ENCODE assay signal across 9 mouse cellular contexts in the genomic region with DNA sequence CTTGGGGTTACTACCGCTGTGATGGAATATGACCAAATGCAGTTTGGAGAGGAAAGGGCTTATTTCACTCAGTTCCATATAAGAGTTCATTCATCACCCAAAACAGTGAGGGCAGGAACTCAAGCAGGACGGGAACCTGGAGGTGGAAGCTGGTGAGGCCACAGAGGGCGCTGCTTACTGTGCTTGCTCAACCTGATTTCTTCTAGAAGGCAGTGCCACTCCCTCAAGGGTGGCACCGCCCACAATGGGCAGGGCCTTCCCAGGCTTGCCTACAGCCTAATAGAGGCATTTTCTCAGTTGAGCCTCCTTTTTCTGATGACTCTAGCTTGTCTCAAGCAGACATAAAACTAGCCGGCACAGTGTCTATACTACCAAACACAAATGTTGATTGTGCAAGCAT. TPM values are rescaled to one million over a fixed set of nuclear protein-coding genes. Genes with fewer than 3 reads are reported as not detected.
DNase-seq lines count a peak whose midpoint lies in the region; ATAC-seq and TF ChIP-seq lines count a peak whose summit lies in the region.
"Had no signal": no experiment of that assay in that cellular context is flagged by ENCODE, and none has a peak within 500 bp of the region (broad histone marks: within the 10 kb centered on the region; RNA-seq: fewer than 3 reads in every experiment).

No protein-coding gene starts in this region.

- H3K4me1 ChIP-seq in liver, adult 2 months (ENCODE audit: control insufficient read depth, insufficient read depth, low read length) = no peaks in the 10 kb centered on the region
- H3K4me1 ChIP-seq in forebrain, embryonic 13.5 days = no peaks in the 10 kb centered on the region
- H3K4me1 ChIP-seq in forebrain, embryonic 10.5 days = no peaks in the 10 kb centered on the region; the same call in 1 of the 2 replicates
- H3K4me1 ChIP-seq: limb, embryonic 15.5 days had no signal

- H3K79me2 ChIP-seq in liver, adult 2 months (ENCODE audit: control insufficient read depth, insufficient read depth, low read length) = no peaks in the 10 kb centered on the region

- peaks cover 2% of the 10 kb centered on the region; the same call in 1 of the 2 replicates for H3K36me3 ChIP-seq in liver, adult 2 months (ENCODE audit: control insufficient read depth, insufficient read depth, low read length)
- 0 out of 2 replicates have a peak, but pooled peaks cover 6% of the 10 kb centered on the region for H3K36me3 ChIP-seq in forebrain, embryonic 13.5 days (ENCODE audit: poor library complexity, severe bottlenecking)
- peaks cover 9% of the 10 kb centered on the region for H3K36me3 ChIP-seq in forebrain, embryonic 10.5 days (replicated peaks)
- H3K36me3 ChIP-seq: limb, embryonic 15.5 days had no signal

- H3K9ac ChIP-seq in liver, adult 2 months (ENCODE audit: low read depth, low read length) = no peak overlapping the region
- no peak overlapping the region for H3K9ac ChIP-seq in forebrain, embryonic 13.5 days
- H3K9ac ChIP-seq: limb, embryonic 15.5 days had no signal

- no peak overlapping the region for H3K4me2 ChIP-seq in forebrain, embryonic 13.5 days
- H3K4me2 ChIP-seq: limb, embryonic 15.5 days had no signal

- no peak for ATAC-seq in forebrain, embryonic 13.5 days

- TF ChIP-seq CTCF in liver, adult 2 months (IDR thresholded peaks at IDR 0.05; ENCODE audit: low read depth, low read length) = peak; percentile 67

- H3K27ac ChIP-seq in liver, adult 2 months (replicated peaks; ENCODE audit: insufficient read depth, low read depth, low read length) = no peak overlapping the region
- H3K27ac ChIP-seq in forebrain, embryonic 13.5 days = no peak overlapping the region
- no peak overlapping the region for H3K27ac ChIP-seq in forebrain, embryonic 10.5 days
- H3K27ac ChIP-seq: limb, embryonic 15.5 days had no signal

- H3K9me3 ChIP-seq in forebrain, embryonic 13.5 days (replicated peaks) = no peaks in the 10 kb centered on the region
- H3K9me3 ChIP-seq in forebrain, embryonic 10.5 days = no peaks in the 10 kb centered on the region
- H3K9me3 ChIP-seq: limb, embryonic 15.5 days had no signal

- peak; percentile 45 for DNase-seq in layer of hippocampus, adult 9-11 months
- DNase-seq in layer of hippocampus, postnatal 25 days (ENCODE audit: extremely low spot score in 1 of 2, low spot score in 1 of 2) = no peak
- DNase-seq in Muller cell, postnatal 12 days (ENCODE audit: inconsistent ontology term) = peak; percentile 7
- peak; percentile 2 for DNase-seq in embryo, embryonic 11.5 days (ENCODE audit: low read depth, low spot score)
- DNase-seq in liver, adult 2 months (ENCODE audit: extremely low read depth, low read depth, low spot score) = peak; percentile 75
- DNase-seq in retina, embryonic 14.5 days (ENCODE audit: low spot score) = peak; percentile 12
- DNase-seq in forebrain, embryonic 10.5 days (ENCODE audit: extremely low spot score, low spot score) = no peak

- 13% methylated on average over 5 of the region's 5 CpGs for WGBS in liver, adult 2 months
- 28% methylated on average over 5 of the region's 5 CpGs for WGBS in forebrain, embryonic 13.5 days
- WGBS in forebrain, embryonic 10.5 days = 27% methylated on average over 5 of the region's 5 CpGs

- no peak overlapping the region for H3K4me3 ChIP-seq in liver, adult 2 months (ENCODE audit: insufficient read depth, low read depth, low read length)
- H3K4me3 ChIP-seq in forebrain, embryonic 13.5 days = no peak overlapping the region
- no peak overlapping the region for H3K4me3 ChIP-seq in forebrain, embryonic 10.5 days
- H3K4me3 ChIP-seq: limb, embryonic 15.5 days had no signal

- no peak for TF ChIP-seq POLR2A in liver, adult 2 months (IDR thresholded peaks at IDR 0.05; ENCODE audit: extremely low read depth, insufficient read depth, low read length)

- no peaks in the 10 kb centered on the region for H3K27me3 ChIP-seq in liver, adult 2 months (ENCODE audit: control insufficient read depth, insufficient read depth, low read length)
- H3K27me3 ChIP-seq in forebrain, embryonic 13.5 days = no peaks in the 10 kb centered on the region
- H3K27me3 ChIP-seq in forebrain, embryonic 10.5 days (ENCODE audit: poor library complexity, severe bottlenecking) = no peaks in the 10 kb centered on the region
- H3K27me3 ChIP-seq: limb, embryonic 15.5 days had no signal

RNA-seq across cellular contexts. Expression of a gene that starts 9.8 kb away (rescaled TPM):
- total RNA-seq in layer of hippocampus, postnatal 25 days (2021) = under 1 TPM; 0.32 to 0.54 TPM
- total RNA-seq in liver, adult 2 months (2014; rRNA removed) = 0.09 and 0.54 TPM in 2 replicates
- polyA plus RNA-seq in liver, adult 2 months (2012; rRNA removed) = not detected in 2 replicates
- 0.31 and 0.64 TPM in 2 replicates for polyA plus RNA-seq in forebrain, embryonic 13.5 days (2015; fragmentation: Nextera tagmentation; extraction: Ambion mirVana)
- polyA plus RNA-seq in forebrain, embryonic 10.5 days (2016; fragmentation: Nextera tagmentation; extraction: Ambion mirVana) = 0.30 and 0.31 TPM in 2 replicates
- polyA plus RNA-seq: limb, embryonic 15.5 days had no signal

RNA-seq across cellular contexts. Expression of a gene that starts 15.0 kb away (rescaled TPM):
- 10 to 100 TPM; 31.2 to 42.2 TPM for total RNA-seq in layer of hippocampus, postnatal 25 days (2021)
- total RNA-seq in liver, adult 2 months (2014; rRNA removed) = 33.6 and 37.5 TPM in 2 replicates
- polyA plus RNA-seq in liver, adult 2 months (2012; rRNA removed) = 54.0 and 78.2 TPM in 2 replicates
- 35.7 and 40.1 TPM in 2 replicates for polyA plus RNA-seq in forebrain, embryonic 13.5 days (2015; fragmentation: Nextera tagmentation; extraction: Ambion mirVana)
- 35.8 and 38.1 TPM in 2 replicates for polyA plus RNA-seq in forebrain, embryonic 10.5 days (2016; fragmentation: Nextera tagmentation; extraction: Ambion mirVana)

RNA-seq across cellular contexts. Expression of a gene that starts 19.8 kb away (rescaled TPM):
- not detected for total RNA-seq in layer of hippocampus, postnatal 25 days (2021)
- total RNA-seq in liver, adult 2 months (2014; rRNA removed) = 0.28 TPM in 1 of 2 replicates, not detected in the other
- 0.11 TPM in 1 of 2 replicates, not detected in the other for polyA plus RNA-seq in liver, adult 2 months (2012; rRNA removed)
- polyA plus RNA-seq in forebrain, embryonic 13.5 days (2015; fragmentation: Nextera tagmentation; extraction: Ambion mirVana) = 0.15 and 0.18 TPM in 2 replicates
- polyA plus RNA-seq in forebrain, embryonic 10.5 days (2016; fragmentation: Nextera tagmentation; extraction: Ambion mirVana) = 0.09 and 0.20 TPM in 2 replicates

RNA-seq across cellular contexts. Expression of a gene that starts 20.5 kb away (rescaled TPM):
- total RNA-seq in layer of hippocampus, postnatal 25 days (2021) = under 1 TPM in 1 of 2 experiments, not detected in 1; 0.66 TPM
- not detected in 2 replicates for total RNA-seq in liver, adult 2 months (2014; rRNA removed)
- polyA plus RNA-seq in liver, adult 2 months (2012; rRNA removed) = not detected in 2 replicates
- 0.17 and 0.35 TPM in 2 replicates for polyA plus RNA-seq in forebrain, embryonic 13.5 days (2015; fragmentation: Nextera tagmentation; extraction: Ambion mirVana)
- polyA plus RNA-seq in forebrain, embryonic 10.5 days (2016; fragmentation: Nextera tagmentation; extraction: Ambion mirVana) = 0.32 and 0.85 TPM in 2 replicates

RNA-seq across cellular contexts. Expression of a gene that starts 24.5 kb away (rescaled TPM):
- total RNA-seq in layer of hippocampus, postnatal 25 days (2021) = 10 to 100 TPM; 82.1 to 87.9 TPM
- 26.1 and 28.1 TPM in 2 replicates for total RNA-seq in liver, adult 2 months (2014; rRNA removed)
- polyA plus RNA-seq in liver, adult 2 months (2012; rRNA removed) = 12.2 and 12.8 TPM in 2 replicates
- 113 and 138 TPM in 2 replicates for polyA plus RNA-seq in forebrain, embryonic 13.5 days (2015; fragmentation: Nextera tagmentation; extraction: Ambion mirVana)
- polyA plus RNA-seq in forebrain, embryonic 10.5 days (2016; fragmentation: Nextera tagmentation; extraction: Ambion mirVana) = 83.0 and 92.6 TPM in 2 replicates

Comparison
In these comparisons a context has a peak if more than half of its experiments do, and no peak if none do; other contexts are left out.
1. DNase-seq: peak in layer of hippocampus, adult 9-11 months (single experiment), Muller cell, postnatal 12 days (single experiment), embryo, embryonic 11.5 days (single experiment), liver, adult 2 months (single experiment) and retina, embryonic 14.5 days (single experiment); none in layer of hippocampus, postnatal 25 days (0 of 2) and forebrain, embryonic 10.5 days (single experiment).